Mouse (Mus musculus): ENCODE measurements around the gene Polr2b.

DNA sequence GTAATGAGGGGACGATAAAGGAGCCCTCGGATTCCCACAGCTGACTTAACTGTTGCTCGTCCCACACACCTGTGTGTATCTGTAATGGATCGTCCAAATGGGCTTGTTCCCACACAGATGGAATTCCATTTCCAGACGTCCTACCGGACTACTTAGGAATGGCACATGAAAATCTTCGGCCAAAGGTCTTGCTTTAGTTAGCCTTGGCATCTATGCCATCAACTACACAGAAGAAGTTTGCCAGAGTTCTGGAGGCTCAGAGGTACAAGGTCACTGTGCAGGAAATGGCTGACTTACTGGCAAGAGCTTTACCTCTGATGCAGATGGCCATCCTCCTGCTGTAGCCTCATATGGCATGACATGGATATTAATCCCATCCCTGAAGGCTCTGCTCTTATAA is 71.3 kb downstream of the Polr2b start:
- TF ChIP-seq EP300 (IDR thresholded peaks at IDR 0.05; ENCODE audit: low read depth) (no peak), CTCF (IDR thresholded peaks at IDR 0.05; ENCODE audit: low read depth) (no peak)

Data from heart, postnatal 0 days (tissue).